Mouse (Mus musculus): ENCODE data around the gene Sptssa. TPM values are rescaled to one million over a fixed set of nuclear protein-coding genes. Genes with fewer than 3 reads are reported as not detected.

Gene Sptssa
- polyA plus RNA-seq, 1 experiment from 2014 or later: 189 TPM

DNA sequence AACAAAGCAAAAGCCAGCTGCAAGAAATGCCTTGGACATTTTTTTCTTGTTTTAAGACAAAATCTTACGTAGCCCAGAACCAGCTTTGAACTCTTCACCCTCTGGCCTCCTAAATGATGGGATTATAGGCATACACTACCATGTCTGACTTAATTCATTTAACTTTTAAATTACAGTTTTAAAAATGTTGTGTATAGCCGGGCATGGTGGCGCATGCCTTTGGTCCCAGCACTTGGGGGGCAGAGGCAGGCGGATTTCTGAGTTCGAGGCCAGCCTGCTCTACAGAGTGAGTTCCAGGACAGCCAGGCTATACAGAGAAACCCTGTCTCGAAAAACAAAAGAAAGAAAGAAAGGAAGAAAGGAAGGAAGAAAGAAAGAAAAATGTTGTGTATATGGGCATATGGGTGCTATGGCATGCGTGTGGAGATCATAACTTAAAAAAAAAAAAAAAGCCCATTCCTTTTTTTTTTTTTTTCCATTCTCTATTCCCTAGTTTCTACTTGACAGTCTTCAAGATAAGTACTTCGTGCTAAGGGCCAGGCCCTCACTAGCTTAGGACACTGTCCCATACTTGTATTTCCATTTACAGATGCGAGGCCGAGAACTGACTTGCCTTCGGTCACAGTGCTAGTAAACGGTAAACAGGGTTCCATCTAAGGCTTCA is 38.6 kb upstream of the Sptssa start:
- WGBS: 36% methylated on average over 12 of the region's 12 CpGs

DNA sequence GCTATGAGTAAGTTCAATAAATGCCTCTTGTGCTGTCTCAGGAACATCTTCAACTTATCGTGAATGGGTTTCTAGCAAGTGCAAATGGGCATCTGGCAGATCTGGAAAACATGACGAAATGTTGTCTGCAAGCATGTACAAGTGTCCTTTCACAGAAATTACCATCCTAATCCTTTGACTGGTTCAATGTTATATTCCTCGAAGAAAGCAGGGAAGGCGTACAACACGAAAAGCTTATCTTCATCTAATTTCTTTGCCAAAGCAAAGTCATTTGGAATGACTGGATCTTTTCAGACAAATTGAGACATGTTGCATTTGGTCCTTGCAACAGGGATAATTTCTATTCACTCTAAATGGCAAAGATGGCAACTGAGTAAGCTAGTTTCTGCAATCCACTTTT is 32.7 kb upstream of the Sptssa start:
- peaks cover 59% of the 10 kb centered on the region for H3K36me3 ChIP-seq (ENCODE audit: insufficient read depth)
- no peaks in the 10 kb centered on the region for H3K4me1 ChIP-seq (ENCODE audit: insufficient read depth)
- no peak overlapping the region for H3K4me3 ChIP-seq (ENCODE audit: low read depth, low read length)
- no peaks in the 10 kb centered on the region for H3K9me3 ChIP-seq (ENCODE audit: low read depth, low read length)
- H3K4me2 ChIP-seq: no peak overlapping the region
- ATAC-seq (ENCODE audit: insufficient read depth): no peak
- H3K27me3 ChIP-seq (ENCODE audit: insufficient read depth, low read length): no peaks in the 10 kb centered on the region
- no peak overlapping the region for H3K27ac ChIP-seq (ENCODE audit: low read depth)
- H3K9ac ChIP-seq: no peak overlapping the region
- no peak for DNase-seq
- TF ChIP-seq CTCF (IDR thresholded peaks at IDR 0.05; ENCODE audit: low read depth): no peak
- 93% methylated on average over 5 of the region's 5 CpGs for WGBS

More for the DNA sequence above, 38.6 kb upstream of the Sptssa start:
- H3K36me3 ChIP-seq (ENCODE audit: insufficient read depth): peaks cover 11% of the 10 kb centered on the region
- DNase-seq: no peak
- H3K9me3 ChIP-seq (ENCODE audit: low read depth, low read length): no peaks in the 10 kb centered on the region
- H3K4me1 ChIP-seq (ENCODE audit: insufficient read depth): no peaks in the 10 kb centered on the region
- H3K4me2 ChIP-seq: peak overlapping the region; percentile 91
- H3K27ac ChIP-seq (ENCODE audit: low read depth): peak overlapping the region; percentile 96
- TF ChIP-seq CTCF (IDR thresholded peaks at IDR 0.05; ENCODE audit: low read depth): no peak
- H3K9ac ChIP-seq: peak overlapping the region; percentile 82
- ATAC-seq (ENCODE audit: insufficient read depth): no peak
- peak overlapping the region; percentile 81 for H3K4me3 ChIP-seq (ENCODE audit: low read depth, low read length)
- H3K27me3 ChIP-seq (ENCODE audit: insufficient read depth, low read length): no peaks in the 10 kb centered on the region

DNA sequence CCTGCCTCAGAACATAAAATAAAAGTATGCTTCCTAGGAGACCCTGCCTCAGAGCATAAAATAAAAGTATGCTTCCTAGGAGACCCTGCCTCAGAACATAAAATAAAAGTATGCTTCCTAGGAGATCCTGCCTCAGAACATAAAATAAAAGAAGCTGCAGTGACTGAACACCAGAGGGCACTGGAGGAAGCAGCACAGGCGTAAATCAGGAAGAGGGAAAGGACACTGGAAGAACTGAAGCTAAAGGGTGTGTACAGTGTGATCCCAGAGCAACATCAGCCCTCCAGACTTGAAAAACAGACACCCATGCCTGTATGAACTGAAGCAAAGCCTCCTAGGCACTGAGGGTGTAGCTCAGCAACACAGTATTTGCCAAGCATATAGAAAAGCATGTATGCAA is 26.8 kb upstream of the Sptssa start:
- no peaks in the 10 kb centered on the region for H3K9me3 ChIP-seq (ENCODE audit: low read depth, low read length)
- DNase-seq (peak; percentile 51), ATAC-seq (ENCODE audit: insufficient read depth) (no peak)
- peaks cover 42% of the 10 kb centered on the region for H3K36me3 ChIP-seq (ENCODE audit: insufficient read depth)
- H3K4me2 ChIP-seq: no peak overlapping the region
- no peaks in the 10 kb centered on the region for H3K27me3 ChIP-seq (ENCODE audit: insufficient read depth, low read length)
- TF ChIP-seq CTCF (IDR thresholded peaks at IDR 0.05; ENCODE audit: low read depth): peak; percentile 62
- H3K9ac ChIP-seq: no peak overlapping the region
- H3K4me1 ChIP-seq (ENCODE audit: insufficient read depth): no peaks in the 10 kb centered on the region
- no peak overlapping the region for H3K27ac ChIP-seq (ENCODE audit: low read depth)
- no peak overlapping the region for H3K4me3 ChIP-seq (ENCODE audit: low read depth, low read length)
- WGBS: 17% methylated on average over 1 of the region's 1 CpGs

DNA sequence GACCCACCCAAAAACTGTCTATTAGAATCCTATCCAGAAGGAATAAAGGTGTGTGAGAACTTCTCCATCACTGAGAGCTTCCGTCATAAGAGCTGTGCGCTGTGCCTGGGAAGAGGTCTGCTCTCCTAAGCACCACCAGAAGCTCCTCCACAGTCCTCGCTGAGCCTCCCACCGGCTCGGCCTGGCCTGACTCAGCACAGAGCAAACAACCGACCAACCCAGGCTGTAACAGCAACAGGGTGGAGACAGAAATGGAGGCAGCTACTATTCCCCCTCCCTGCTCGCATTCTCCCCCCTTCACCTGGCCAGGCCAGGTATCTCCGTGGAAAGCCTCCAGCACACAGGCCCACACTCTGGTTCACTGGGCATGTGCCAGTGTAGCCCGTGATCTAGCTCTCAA is 20.3 kb upstream of the Sptssa start:
- 87% methylated on average over 9 of the region's 9 CpGs for WGBS
- no peaks in the 10 kb centered on the region for H3K27me3 ChIP-seq (ENCODE audit: insufficient read depth, low read length)
- no peaks in the 10 kb centered on the region for H3K4me1 ChIP-seq (ENCODE audit: insufficient read depth)
- TF ChIP-seq CTCF (IDR thresholded peaks at IDR 0.05; ENCODE audit: low read depth): no peak
- H3K4me2 ChIP-seq: no peak overlapping the region
- no peak overlapping the region for H3K4me3 ChIP-seq (ENCODE audit: low read depth, low read length)
- no peak overlapping the region for H3K27ac ChIP-seq (ENCODE audit: low read depth)
- ATAC-seq (ENCODE audit: insufficient read depth) (no peak), DNase-seq (no peak)
- H3K36me3 ChIP-seq (ENCODE audit: insufficient read depth): peaks cover 41% of the 10 kb centered on the region
- no peak overlapping the region for H3K9ac ChIP-seq
- H3K9me3 ChIP-seq (ENCODE audit: low read depth, low read length): no peaks in the 10 kb centered on the region

DNA sequence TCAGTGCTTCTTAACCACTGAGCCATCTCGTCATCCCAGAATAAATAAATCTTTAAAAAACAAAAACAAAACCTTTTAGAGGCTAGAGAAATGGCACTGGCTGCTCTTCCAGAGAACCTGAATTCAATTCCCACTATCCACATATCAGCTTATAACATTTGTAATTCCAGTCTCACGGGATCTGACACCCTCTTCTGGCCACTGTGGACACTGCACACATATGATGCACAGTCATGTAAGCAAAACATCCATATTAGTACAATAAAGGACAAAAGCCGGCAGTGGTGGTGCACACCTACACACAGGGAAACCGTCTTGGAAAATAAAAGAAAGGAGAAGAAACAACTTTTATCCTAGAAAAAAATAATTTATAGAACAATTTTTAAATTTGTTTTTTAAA is 19.0 kb upstream of the Sptssa start:
- WGBS: 92% methylated on average over 4 of the region's 4 CpGs
- Histone ChIP-seq H3K4me2 (no peak overlapping the region), H3K9me3 (ENCODE audit: low read depth, low read length) (no peaks in the 10 kb centered on the region), H3K4me1 (ENCODE audit: insufficient read depth) (no peaks in the 10 kb centered on the region), H3K4me3 (ENCODE audit: low read depth, low read length) (no peak overlapping the region), H3K27me3 (ENCODE audit: insufficient read depth, low read length) (no peaks in the 10 kb centered on the region), H3K36me3 (ENCODE audit: insufficient read depth) (peaks cover 42% of the 10 kb centered on the region), H3K27ac (ENCODE audit: low read depth) (no peak overlapping the region), H3K9ac (no peak overlapping the region)
- ATAC-seq (ENCODE audit: insufficient read depth) (no peak), DNase-seq (no peak)
- 0 out of 2 replicates have a peak, but pooled peaks have one; percentile 7 for TF ChIP-seq CTCF (IDR thresholded peaks at IDR 0.05; ENCODE audit: low read depth)

DNA sequence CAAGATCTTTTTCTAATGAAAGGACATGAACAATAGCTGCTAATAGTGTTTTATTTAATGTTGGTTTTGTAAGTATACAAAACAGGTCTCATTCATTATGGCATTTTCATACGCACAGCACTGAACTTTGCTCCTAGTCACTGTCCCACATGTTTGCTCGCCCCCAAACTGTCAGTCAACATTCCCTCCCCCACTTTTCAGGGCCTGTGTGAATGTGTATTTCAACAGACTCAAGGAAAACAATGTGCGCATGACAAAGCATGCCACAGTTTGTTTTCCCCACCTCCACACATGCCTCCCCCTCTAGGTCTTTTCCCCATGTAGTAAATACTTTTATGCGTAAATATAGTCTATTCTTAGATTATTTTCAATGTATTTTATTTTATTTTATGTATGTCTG is 14.9 kb upstream of the Sptssa start:
- no peak for TF ChIP-seq CTCF (IDR thresholded peaks at IDR 0.05; ENCODE audit: low read depth)
- Histone ChIP-seq H3K27me3 (ENCODE audit: insufficient read depth, low read length) (no peaks in the 10 kb centered on the region), H3K27ac (ENCODE audit: low read depth) (no peak overlapping the region), H3K9ac (no peak overlapping the region), H3K4me1 (ENCODE audit: insufficient read depth) (no peaks in the 10 kb centered on the region), H3K9me3 (ENCODE audit: low read depth, low read length) (no peaks in the 10 kb centered on the region), H3K4me2 (no peak overlapping the region), H3K4me3 (ENCODE audit: low read depth, low read length) (no peak overlapping the region), H3K36me3 (ENCODE audit: insufficient read depth) (peaks cover 27% of the 10 kb centered on the region)
- WGBS: 85% methylated on average over 4 of the region's 4 CpGs
- ATAC-seq (ENCODE audit: insufficient read depth) (no peak), DNase-seq (no peak)

DNA sequence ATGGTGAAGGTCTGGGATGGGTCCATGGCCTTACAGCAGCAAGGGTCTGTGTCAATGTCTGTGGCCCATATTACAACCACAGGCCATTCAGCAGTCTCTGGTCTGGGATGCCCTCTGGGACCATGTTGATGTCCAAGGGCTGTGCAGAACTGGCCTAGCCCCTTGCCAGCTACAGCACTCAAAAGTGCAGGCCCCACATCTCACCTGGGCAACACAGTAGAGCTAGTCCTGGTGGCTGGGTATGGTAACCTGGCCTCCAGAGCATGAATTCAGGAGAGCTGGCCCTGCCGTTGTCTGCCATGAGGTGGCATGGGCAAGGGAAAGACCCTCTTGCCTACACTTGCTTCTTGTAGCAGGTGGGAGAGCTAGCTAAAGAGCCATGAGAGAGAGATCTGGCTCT is 11.8 kb upstream of the Sptssa start:
- peaks cover 16% of the 10 kb centered on the region for H3K36me3 ChIP-seq (ENCODE audit: insufficient read depth)
- WGBS: 100% methylated on average over 1 of the region's 1 CpGs
- no peak overlapping the region for H3K27ac ChIP-seq (ENCODE audit: low read depth)
- ATAC-seq (ENCODE audit: insufficient read depth) (no peak), DNase-seq (no peak)
- no peak overlapping the region for H3K9ac ChIP-seq
- H3K27me3 ChIP-seq (ENCODE audit: insufficient read depth, low read length): no peaks in the 10 kb centered on the region
- TF ChIP-seq CTCF (IDR thresholded peaks at IDR 0.05; ENCODE audit: low read depth): no peak
- no peak overlapping the region for H3K4me3 ChIP-seq (ENCODE audit: low read depth, low read length)
- no peaks in the 10 kb centered on the region for H3K4me1 ChIP-seq (ENCODE audit: insufficient read depth)
- H3K9me3 ChIP-seq (ENCODE audit: low read depth, low read length): no peaks in the 10 kb centered on the region
- H3K4me2 ChIP-seq: no peak overlapping the region

Measured in lung, embryonic 14.5 days (tissue).